Mouse (Mus musculus): ENCODE data around the gene Ercc6l2. TPM values are rescaled to one million over a fixed set of nuclear protein-coding genes. Genes with fewer than 3 reads are reported as not detected.
A peak's percentile ranks its signal among the peaks of the same experiment; 100 is the strongest.

The Ercc6l2 gene
- polyA plus RNA-seq, 1 experiment from 2014 or later, result 13.6 TPM

GRCm38 (mm10) chr13:63799940-63800339, 15.1 kb upstream of the Ercc6l2 start:
- Histone ChIP-seq H3K4me1 (ENCODE audit: control insufficient read depth, insufficient read depth, low read length) (no peaks in the 10 kb centered on the region), H3K4me3 (ENCODE audit: low read depth, low read length) (no peak overlapping the region), H3K27me3 (ENCODE audit: control insufficient read depth, insufficient read depth, low read length) (no peaks in the 10 kb centered on the region), H3K27ac (ENCODE audit: low read depth, low read length) (no peak overlapping the region), H3K9ac (replicated peaks; ENCODE audit: low read depth, low read length) (no peak overlapping the region), H3K4me2 (ENCODE audit: low read depth, low read length) (no peak overlapping the region), H3K9me3 (ENCODE audit: control insufficient read depth, low read length) (no peaks in the 10 kb centered on the region), H3K36me3 (ENCODE audit: control insufficient read depth, insufficient read depth, low read length) (no peaks in the 10 kb centered on the region)
- WGBS, result 79% methylated on average over 1 of the region's 1 CpGs
- no peak for ATAC-seq (ENCODE audit: low read depth)

GRCm38 (mm10) chr13:63801289-63801688, 13.8 kb upstream of the Ercc6l2 start:
- Histone ChIP-seq H3K27me3 (ENCODE audit: control insufficient read depth, insufficient read depth, low read length) (no peaks in the 10 kb centered on the region), H3K36me3 (ENCODE audit: control insufficient read depth, insufficient read depth, low read length) (no peaks in the 10 kb centered on the region), H3K4me3 (ENCODE audit: low read depth, low read length) (no peak overlapping the region), H3K4me1 (ENCODE audit: control insufficient read depth, insufficient read depth, low read length) (no peaks in the 10 kb centered on the region), H3K4me2 (ENCODE audit: low read depth, low read length) (no peak overlapping the region), H3K27ac (ENCODE audit: low read depth, low read length) (no peak overlapping the region), H3K9me3 (ENCODE audit: control insufficient read depth, low read length) (no peaks in the 10 kb centered on the region), H3K9ac (replicated peaks; ENCODE audit: low read depth, low read length) (no peak overlapping the region)
- 98% methylated on average over 1 of the region's 1 CpGs for WGBS
- no peak for ATAC-seq (ENCODE audit: low read depth)

GRCm38 (mm10) chr13:63807233-63807632, 7.8 kb upstream of the Ercc6l2 start:
- Histone ChIP-seq H3K4me3 (ENCODE audit: low read depth, low read length) (no peak overlapping the region), H3K27me3 (ENCODE audit: control insufficient read depth, insufficient read depth, low read length) (no peaks in the 10 kb centered on the region), H3K9me3 (ENCODE audit: control insufficient read depth, low read length) (no peaks in the 10 kb centered on the region), H3K27ac (ENCODE audit: low read depth, low read length) (no peak overlapping the region), H3K36me3 (ENCODE audit: control insufficient read depth, insufficient read depth, low read length) (no peaks in the 10 kb centered on the region), H3K9ac (replicated peaks; ENCODE audit: low read depth, low read length) (no peak overlapping the region), H3K4me2 (ENCODE audit: low read depth, low read length) (no peak overlapping the region), H3K4me1 (ENCODE audit: control insufficient read depth, insufficient read depth, low read length) (no peaks in the 10 kb centered on the region)
- WGBS, result 100% methylated on average over 1 of the region's 1 CpGs
- no peak for ATAC-seq (ENCODE audit: low read depth)

GRCm38 (mm10) chr13:63807979-63808378, 7.1 kb upstream of the Ercc6l2 start:
- Histone ChIP-seq H3K4me2 (ENCODE audit: low read depth, low read length) (no peak overlapping the region), H3K9me3 (ENCODE audit: control insufficient read depth, low read length) (no peaks in the 10 kb centered on the region), H3K36me3 (ENCODE audit: control insufficient read depth, insufficient read depth, low read length) (no peaks in the 10 kb centered on the region), H3K4me3 (ENCODE audit: low read depth, low read length) (no peak overlapping the region), H3K4me1 (ENCODE audit: control insufficient read depth, insufficient read depth, low read length) (no peaks in the 10 kb centered on the region), H3K27ac (ENCODE audit: low read depth, low read length) (no peak overlapping the region), H3K27me3 (ENCODE audit: control insufficient read depth, insufficient read depth, low read length) (no peaks in the 10 kb centered on the region), H3K9ac (replicated peaks; ENCODE audit: low read depth, low read length) (no peak overlapping the region)
- no peak for ATAC-seq (ENCODE audit: low read depth)
- WGBS, result 95% methylated on average over 3 of the region's 3 CpGs

GRCm38 (mm10) chr13:63811477-63811876, 3.6 kb upstream of the Ercc6l2 start:
- H3K9ac ChIP-seq (replicated peaks; ENCODE audit: low read depth, low read length), result no peak overlapping the region

GRCm38 (mm10) chr13:63815931-63816330, 891 bp downstream of the Ercc6l2 start:
- Histone ChIP-seq H3K36me3 (ENCODE audit: control insufficient read depth, insufficient read depth, low read length) (no peaks in the 10 kb centered on the region), H3K4me2 (ENCODE audit: low read depth, low read length) (peak overlapping the region; percentile 62), H3K4me1 (ENCODE audit: control insufficient read depth, insufficient read depth, low read length) (peaks cover 11% of the 10 kb centered on the region; the same call in 1 of the 2 replicates), H3K27me3 (ENCODE audit: control insufficient read depth, insufficient read depth, low read length) (no peaks in the 10 kb centered on the region), H3K4me3 (ENCODE audit: low read depth, low read length) (peak overlapping the region; percentile 61), H3K27ac (ENCODE audit: low read depth, low read length) (no peak overlapping the region; the same call in 1 of the 2 replicates), H3K9ac (replicated peaks; ENCODE audit: low read depth, low read length) (peak overlapping the region; percentile 86), H3K9me3 (ENCODE audit: control insufficient read depth, low read length) (no peaks in the 10 kb centered on the region)
- ATAC-seq (ENCODE audit: low read depth), result no peak

More at GRCm38 (mm10) chr13:63811477-63811876, 3.6 kb upstream of the Ercc6l2 start:
- no peak overlapping the region for H3K4me3 ChIP-seq (ENCODE audit: low read depth, low read length)
- H3K4me2 ChIP-seq (ENCODE audit: low read depth, low read length), result no peak overlapping the region
- H3K9me3 ChIP-seq (ENCODE audit: control insufficient read depth, low read length), result no peaks in the 10 kb centered on the region
- ATAC-seq (ENCODE audit: low read depth), result no peak
- H3K27ac ChIP-seq (ENCODE audit: low read depth, low read length), result no peak overlapping the region
- H3K27me3 ChIP-seq (ENCODE audit: control insufficient read depth, insufficient read depth, low read length), result no peaks in the 10 kb centered on the region
- H3K36me3 ChIP-seq (ENCODE audit: control insufficient read depth, insufficient read depth, low read length), result no peaks in the 10 kb centered on the region
- peaks cover 11% of the 10 kb centered on the region; the same call in 1 of the 2 replicates for H3K4me1 ChIP-seq (ENCODE audit: control insufficient read depth, insufficient read depth, low read length)

- Histone ChIP-seq H3K4me2 (ENCODE audit: low read depth, low read length) (no peak overlapping the region), H3K4me3 (ENCODE audit: low read depth, low read length) (no peak overlapping the region), H3K36me3 (ENCODE audit: control insufficient read depth, insufficient read depth, low read length) (peaks cover 8% of the 10 kb centered on the region; the same call in 1 of the 2 replicates), H3K27me3 (ENCODE audit: control insufficient read depth, insufficient read depth, low read length) (no peaks in the 10 kb centered on the region), H3K9ac (replicated peaks; ENCODE audit: low read depth, low read length) (no peak overlapping the region), H3K4me1 (ENCODE audit: control insufficient read depth, insufficient read depth, low read length) (no peaks in the 10 kb centered on the region), H3K27ac (ENCODE audit: low read depth, low read length) (no peak overlapping the region), H3K9me3 (ENCODE audit: control insufficient read depth, low read length) (no peaks in the 10 kb centered on the region)
- no peak for ATAC-seq (ENCODE audit: low read depth)
- WGBS, result 90% methylated on average over 2 of the region's 2 CpGs
These were observed 30.7 kb downstream of the Ercc6l2 start for GRCm38 (mm10) chr13:63845758-63846157.

GRCm38 (mm10) chr13:63850308-63851011, 35.4 kb downstream of the Ercc6l2 start:
- Histone ChIP-seq H3K36me3 (ENCODE audit: control insufficient read depth, insufficient read depth, low read length) (peaks cover 8% of the 10 kb centered on the region; the same call in 1 of the 2 replicates), H3K4me3 (ENCODE audit: low read depth, low read length) (no peak overlapping the region), H3K27ac (ENCODE audit: low read depth, low read length) (no peak overlapping the region), H3K9me3 (ENCODE audit: control insufficient read depth, low read length) (no peaks in the 10 kb centered on the region), H3K4me1 (ENCODE audit: control insufficient read depth, insufficient read depth, low read length) (no peaks in the 10 kb centered on the region), H3K4me2 (ENCODE audit: low read depth, low read length) (no peak overlapping the region), H3K9ac (replicated peaks; ENCODE audit: low read depth, low read length) (no peak overlapping the region), H3K27me3 (ENCODE audit: control insufficient read depth, insufficient read depth, low read length) (no peaks in the 10 kb centered on the region)
- 98% methylated on average over 3 of the region's 3 CpGs for whole genome bisulfite sequencing
- no peak for ATAC-seq (ENCODE audit: low read depth)

GRCm38 (mm10) chr13:63872585-63873282, 57.7 kb downstream of the Ercc6l2 start:
- H3K4me3 ChIP-seq (ENCODE audit: low read depth, low read length), result no peak overlapping the region
- no peak overlapping the region for H3K4me2 ChIP-seq (ENCODE audit: low read depth, low read length)
- ATAC-seq (ENCODE audit: low read depth), result no peak
- no peaks in the 10 kb centered on the region for H3K27me3 ChIP-seq (ENCODE audit: control insufficient read depth, insufficient read depth, low read length)
- no peak overlapping the region for H3K9ac ChIP-seq (replicated peaks; ENCODE audit: low read depth, low read length)
- WGBS, result 96% methylated on average over 2 of the region's 2 CpGs
- 0 out of 2 replicates have a peak, but pooled peaks cover 3% of the 10 kb centered on the region for H3K36me3 ChIP-seq (ENCODE audit: control insufficient read depth, insufficient read depth, low read length)
- H3K27ac ChIP-seq (ENCODE audit: low read depth, low read length), result no peak overlapping the region
- H3K9me3 ChIP-seq (ENCODE audit: control insufficient read depth, low read length), result no peaks in the 10 kb centered on the region
- H3K4me1 ChIP-seq (ENCODE audit: control insufficient read depth, insufficient read depth, low read length), result no peaks in the 10 kb centered on the region
